Mouse (Mus musculus) megakaryocyte, adult 5-6 weeks (primary cell): ENCODE measurements around the gene Gm44973. TPM values are rescaled to one million over a fixed set of nuclear protein-coding genes. Genes with fewer than 3 reads are reported as not detected.
"Not testable (repeated sequence)": the region's sequence is repeated elsewhere in the genome, so short reads cannot be mapped to it uniquely, and the experiment has no call there.

Experiments used
- ATAC-seq: 2 replicates; pipeline ENCODE4 v1.8.0; 2016; ENCODE audit warnings: mild to moderate bottlenecking, inconsistent platforms; ENCODE audit not compliant: poor library complexity, severe bottlenecking
- total RNA-seq, 2 experiments: library from RNA; stranded (forward) in 1 of 2; stranded (reverse) in 1 of 2; fragments of 153-499, 151-499 nt in 1 of 2; fragments of 221-1000, 200-1000 nt in 1 of 2; gene quantifications; 2 replicates each; pipeline versions ENCODE4 v1.2.3 to v1.2.4; 2015 to 2017

The Gm44973 gene
- total RNA-seq, 2 experiments from 2014 or later: not detected

GRCm38 (mm10) chr7:5016057-5016456, 761 bp downstream of the Gm44973 start:
- ATAC-seq: no peak

- ATAC-seq: no peak
These were observed 1.6 kb downstream of the Gm44973 start for GRCm38 (mm10) chr7:5016920-5017319.

- no peak for ATAC-seq
These were observed 2.1 kb downstream of the Gm44973 start for GRCm38 (mm10) chr7:5017352-5017751.

GRCm38 (mm10) chr7:5017931-5018330, 2.6 kb downstream of the Gm44973 start:
- no peak for ATAC-seq

GRCm38 (mm10) chr7:5019576-5019975, 4.3 kb downstream of the Gm44973 start:
- not testable (repeated sequence) for ATAC-seq

- ATAC-seq: peak; percentile 89
These were observed 4.8 kb downstream of the Gm44973 start, which contains the start of the genes Zfp865 and Ccdc106 for GRCm38 (mm10) chr7:5020000-5020681. Gene Zfp865 (plus strand): TSS chr7:5020376. Gene Ccdc106 (plus strand): TSS chr7:5020553.

- no peak for ATAC-seq
These were observed 5.4 kb downstream of the Gm44973 start for GRCm38 (mm10) chr7:5020685-5021084.

GRCm38 (mm10) chr7:5021197-5021596, 5.9 kb downstream of the Gm44973 start:
- no peak for ATAC-seq

GRCm38 (mm10) chr7:5029543-5029942, 14.2 kb downstream of the Gm44973 start:
- ATAC-seq: no peak

- ATAC-seq: no peak
These were observed 14.7 kb downstream of the Gm44973 start for GRCm38 (mm10) chr7:5029946-5030345.

- ATAC-seq: no peak
These were observed 15.4 kb downstream of the Gm44973 start for GRCm38 (mm10) chr7:5030554-5031275.

- ATAC-seq: no peak
These were observed 16.2 kb downstream of the Gm44973 start for GRCm38 (mm10) chr7:5031496-5031895.

- no peak for ATAC-seq
These were observed 18.5 kb downstream of the Gm44973 start, which contains the start of gene 4632433K11Rik for GRCm38 (mm10) chr7:5033818-5034217. Gene 4632433K11Rik (plus strand): TSS chr7:5034118.

GRCm38 (mm10) chr7:5035628-5036027, 20.3 kb downstream of the Gm44973 start:
- ATAC-seq: no peak

- ATAC-seq: no peak
These were observed 20.8 kb downstream of the Gm44973 start for GRCm38 (mm10) chr7:5036136-5036535.

GRCm38 (mm10) chr7:5037026-5037425, 21.7 kb downstream of the Gm44973 start:
- no peak for ATAC-seq

GRCm38 (mm10) chr7:5037467-5037866, 22.2 kb downstream of the Gm44973 start:
- ATAC-seq: no peak

GRCm38 (mm10) chr7:5038109-5038732, 22.9 kb downstream of the Gm44973 start, which contains the start of gene Zfp784:
Gene Zfp784 (minus strand): TSS chr7:5038446.
- ATAC-seq: peak; percentile 97

GRCm38 (mm10) chr7:5038940-5039339, 23.6 kb downstream of the Gm44973 start:
- ATAC-seq: no peak

- ATAC-seq: no peak
These were observed 29.7 kb downstream of the Gm44973 start for GRCm38 (mm10) chr7:5044981-5045380.

GRCm38 (mm10) chr7:5046112-5046511, 30.8 kb downstream of the Gm44973 start:
- ATAC-seq: no peak

- ATAC-seq: peak; percentile 67
These were observed 32.0 kb downstream of the Gm44973 start for GRCm38 (mm10) chr7:5047313-5047712.
